Mouse (Mus musculus) lung, adult 2 months (tissue): ENCODE results near the gene Slc25a11.

Experiments
- CTCF ChIP-seq: fragments of 200-500 bp; IDR thresholded peaks from 2 replicates; pipeline ENCODE4 v1.5.1; 2011; ENCODE audit warnings: mild to moderate bottlenecking, low read length, control low read depth; ENCODE audit not compliant: insufficient read depth
- POLR2A ChIP-seq: fragments of 200-500 bp; IDR thresholded peaks from 2 replicates; pipeline ENCODE4 v1.6.1; 2011; ENCODE audit warnings: low read depth, mild to moderate bottlenecking, control low read depth, low read length, borderline replicate concordance; ENCODE audit errors: extremely low read depth

GRCm38 (mm10) chr11:70656456-70656927 is 9.2 kb upstream of the Slc25a11 start:
- TF ChIP-seq POLR2A = no peak
- TF ChIP-seq CTCF = no peak
